Mouse (Mus musculus) lung, adult 2 months (tissue): ENCODE measurements around the gene Cacng7.
"Not testable (repeated sequence)": the region's sequence is repeated elsewhere in the genome, so short reads cannot be mapped to it uniquely, and the experiment has no call there.

Experiments used
- CTCF ChIP-seq: fragments of 200-500 bp; IDR thresholded peaks from 2 replicates; pipeline ENCODE4 v1.5.1; 2011; ENCODE audit warnings: mild to moderate bottlenecking, low read length, control low read depth; ENCODE audit not compliant: insufficient read depth
- POLR2A ChIP-seq: fragments of 200-500 bp; IDR thresholded peaks from 2 replicates; pipeline ENCODE4 v1.6.1; 2011; ENCODE audit warnings: low read depth, mild to moderate bottlenecking, control low read depth, low read length, borderline replicate concordance; ENCODE audit errors: extremely low read depth

- TF ChIP-seq POLR2A, CTCF: not testable (repeated sequence)
These were observed 65.6 kb downstream of the Cacng7 start for GRCm38 (mm10) chr7:3398363-3398762.
